Mouse (Mus musculus) spleen, embryonic (tissue): Measurements from ENCODE around the gene Lta.

Experiments
- CTCF ChIA-PET: fragments of 350-600 bp; sonication (Branson Sonifier 250); formaldehyde crosslinking; loops from one replicate; lab custom pipeline; 2022; lab: Charles Lee

Gene Lta

GRCm38 (mm10) chr17:35240384-35241304 is 35.5 kb upstream of the Lta start:
- CTCF ChIA-PET, result interaction anchor here (0.5 to 0.8 kb wide), 2 partner anchors 30 to 104 kb away, joined by 3 read pairs; no protein-coding TSS in a partner anchor

GRCm38 (mm10) chr17:35239700-35240099 is 34.5 kb upstream of the Lta start:
- CTCF ChIA-PET, result interaction anchor here (0.6 kb wide), 1 partner anchor 143 kb away, joined by 10 read pairs; no protein-coding TSS in a partner anchor

- CTCF ChIA-PET, result interaction anchor here (0.7 to 1.1 kb wide), 2 partner anchors 67 to 186 kb away, joined by 3 read pairs; no protein-coding TSS in a partner anchor
Observed at GRCm38 (mm10) chr17:35237504-35237903, 32.4 kb upstream of the Lta start.

GRCm38 (mm10) chr17:35236996-35237395 is 31.8 kb upstream of the Lta start:
- CTCF ChIA-PET, result interaction anchor here (0.7 to 1.1 kb wide), 2 partner anchors 67 to 185 kb away, joined by 3 read pairs; no protein-coding TSS in a partner anchor

- CTCF ChIA-PET, result interaction anchor here (0.6 kb wide), 1 partner anchor 105 kb away, joined by 3 read pairs; the partner anchor contains the start of gene Apom
Observed at GRCm38 (mm10) chr17:35236390-35236746, 31.2 kb upstream of the Lta start.

GRCm38 (mm10) chr17:35235614-35236389 is 30.7 kb upstream of the Lta start, which contains the start of gene Nfkbil1:
Gene Nfkbil1, minus strand, starts transcription at chr17:35235792.
- CTCF ChIA-PET, result interaction anchor here (0.6 to 1.1 kb wide), 4 partner anchors 51 to 104 kb away, joined by 3 to 5 read pairs (median 4); partner anchors contain the start of gene Apom

GRCm38 (mm10) chr17:35234903-35235302 is 29.8 kb upstream of the Lta start:
- CTCF ChIA-PET, result interaction anchor here (1.1 to 1.6 kb wide), 3 partner anchors 64 to 68 kb away, joined by 4 to 7 read pairs (median 5); no protein-coding TSS in a partner anchor

GRCm38 (mm10) chr17:35234090-35234489 is 28.9 kb upstream of the Lta start:
- CTCF ChIA-PET, result interaction anchor here (0.7 to 1.6 kb wide), 3 partner anchors 49 to 66 kb away, joined by 4 to 7 read pairs (median 4); no protein-coding TSS in a partner anchor

- CTCF ChIA-PET, result interaction anchor here (0.5 to 1.9 kb wide), 12 partner anchors 37 to 118 kb away, joined by 3 to 9 read pairs (median 4); partner anchors contain the start of genes Ltb and Ly6g5b
Observed at GRCm38 (mm10) chr17:35233114-35233980, 28.2 kb upstream of the Lta start, which contains the start of gene Atp6v1g2. Gene Atp6v1g2, plus strand, starts transcription at chr17:35233660.

- CTCF ChIA-PET, result interaction anchor here (0.6 to 1.9 kb wide), 12 partner anchors 15 to 67 kb away, joined by 3 to 9 read pairs (median 4); partner anchors contain the start of gene Ltb
Observed at GRCm38 (mm10) chr17:35232659-35233058, 27.5 kb upstream of the Lta start.

GRCm38 (mm10) chr17:35232043-35232442 is 26.9 kb upstream of the Lta start:
- CTCF ChIA-PET, result interaction anchor here (0.6 to 1.9 kb wide), 16 partner anchors 11 to 79 kb away, joined by 3 to 13 read pairs (median 4); partner anchors contain the start of genes Lst1 and Ltb

- CTCF ChIA-PET, result interaction anchor here (0.6 to 1.9 kb wide), 7 partner anchors 9 to 63 kb away, joined by 3 to 13 read pairs (median 4); partner anchors contain the start of genes Lst1 and Ltb
Observed at GRCm38 (mm10) chr17:35231022-35231421, 25.9 kb upstream of the Lta start.

GRCm38 (mm10) chr17:35226561-35227046 is 21.5 kb upstream of the Lta start:
- CTCF ChIA-PET, result interaction anchor here (1.0 kb wide), 1 partner anchor 15 kb away, joined by 3 read pairs; no protein-coding TSS in a partner anchor

GRCm38 (mm10) chr17:35225456-35225855 is 20.3 kb upstream of the Lta start:
- CTCF ChIA-PET, result interaction anchor here (1.2 kb wide), 1 partner anchor 47 kb away, joined by 3 read pairs; no protein-coding TSS in a partner anchor

- CTCF ChIA-PET, result interaction anchor here (1.2 kb wide), 1 partner anchor 46 kb away, joined by 3 read pairs; no protein-coding TSS in a partner anchor
Observed at GRCm38 (mm10) chr17:35224641-35225040, 19.5 kb upstream of the Lta start.

GRCm38 (mm10) chr17:35222299-35222698 is 17.1 kb upstream of the Lta start:
- CTCF ChIA-PET, result no interaction called here

- CTCF ChIA-PET, result interaction anchor here (0.6 to 2.1 kb wide), 3 partner anchors 12 to 48 kb away, joined by 3 to 9 read pairs (median 3); no protein-coding TSS in a partner anchor
Observed at GRCm38 (mm10) chr17:35220156-35220952, 15.2 kb upstream of the Lta start, which contains the start of gene Gm16181. Gene Gm16181, plus strand, starts transcription at chr17:35220834.

- CTCF ChIA-PET, result interaction anchor here (0.6 to 2.1 kb wide), 4 partner anchors 11 to 48 kb away, joined by 3 to 9 read pairs (median 3); partner anchors contain the start of gene Ltb
Observed at GRCm38 (mm10) chr17:35219601-35220041, 14.5 kb upstream of the Lta start.
